Mouse (Mus musculus): ENCODE measurements at regions not wholly inside any gene's neighbourhood (a gene's known extent, or its start where the extent isn't known, plus 50 kb on each side); places are given as distances from the start of the nearest gene placed in this dataset.

DNA sequence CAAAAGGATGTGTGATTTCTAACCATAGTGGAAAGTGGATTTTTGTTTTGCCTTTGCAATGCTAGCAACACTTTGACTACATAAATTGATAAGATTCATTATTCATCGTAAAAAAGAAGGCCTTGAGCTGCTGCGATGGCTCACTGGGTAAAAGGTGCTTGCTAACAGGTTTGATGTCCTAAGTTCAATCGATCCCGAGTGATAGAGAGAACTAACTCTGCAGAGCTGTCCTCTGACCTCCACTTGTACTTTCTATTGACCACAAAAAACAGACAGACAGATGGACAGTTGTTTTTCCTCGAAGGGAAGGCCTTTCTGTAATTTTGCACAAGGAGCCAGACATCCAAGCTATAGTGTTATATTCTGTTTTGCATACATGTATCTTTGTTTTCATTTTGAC lies 63.7 kb upstream of the Picalm start:
- no peak for TF ChIP-seq NELFE (IDR thresholded peaks at IDR 0.05; ENCODE audit: low read depth, low read length)
- no peak for TF ChIP-seq RAD21 (IDR thresholded peaks at IDR 0.05; ENCODE audit: low read depth, low read length)
- no peak for TF ChIP-seq E2F4 (IDR thresholded peaks at IDR 0.05; ENCODE audit: borderline replicate concordance, low read depth, low read length)
- TF ChIP-seq ELF1 (IDR thresholded peaks at IDR 0.05; ENCODE audit: low read depth, low read length), result no peak
- no peak for TF ChIP-seq SMC3 (IDR thresholded peaks at IDR 0.05; ENCODE audit: low read depth, low read length)
- TF ChIP-seq RCOR1 (IDR thresholded peaks at IDR 0.05; ENCODE audit: low read depth, low read length), result no peak
- no peak for TF ChIP-seq MEF2A (IDR thresholded peaks at IDR 0.05; ENCODE audit: extremely low read depth, insufficient replicate concordance, low read depth, low read length, poor library complexity, severe bottlenecking)
- Histone ChIP-seq H3K9ac (ENCODE audit: control insufficient read depth, low read depth, low read length, poor library complexity, severe bottlenecking) (no peak overlapping the region), H3K27ac (ENCODE audit: control insufficient read depth, low read depth, low read length) (no peak overlapping the region), H3K36me3 (ENCODE audit: control insufficient read depth in 1 of 2, insufficient read depth in 2 of 2, low read length in 2 of 2) (peaks cover 0 to 40% of the 10 kb centered on the region in 2 experiments; a peak in 2 of 4 replicates), H3K79me2 (ENCODE audit: control insufficient read depth, insufficient read depth, low read length, poor library complexity) (no peaks in the 10 kb centered on the region), H3K9me3 (replicated peaks; ENCODE audit: insufficient read depth, low read length) (no peaks in the 10 kb centered on the region), H3K27me3 (ENCODE audit: control insufficient read depth in 1 of 2, insufficient read depth in 2 of 2, low read length in 2 of 2) (no peaks in the 10 kb centered on the region), H3K4me3 (ENCODE audit: control insufficient read depth in 1 of 2, insufficient read depth in 1 of 2, low read depth in 2 of 2, low read length in 2 of 2) (no peak overlapping the region), H3K4me1 (ENCODE audit: control insufficient read depth in 1 of 2, insufficient read depth in 2 of 2, low read length in 2 of 2) (peaks cover 24 to 44% of the 10 kb centered on the region in 2 experiments)
- no peak for DNase-seq (ENCODE audit: low read depth, low spot score)

DNA sequence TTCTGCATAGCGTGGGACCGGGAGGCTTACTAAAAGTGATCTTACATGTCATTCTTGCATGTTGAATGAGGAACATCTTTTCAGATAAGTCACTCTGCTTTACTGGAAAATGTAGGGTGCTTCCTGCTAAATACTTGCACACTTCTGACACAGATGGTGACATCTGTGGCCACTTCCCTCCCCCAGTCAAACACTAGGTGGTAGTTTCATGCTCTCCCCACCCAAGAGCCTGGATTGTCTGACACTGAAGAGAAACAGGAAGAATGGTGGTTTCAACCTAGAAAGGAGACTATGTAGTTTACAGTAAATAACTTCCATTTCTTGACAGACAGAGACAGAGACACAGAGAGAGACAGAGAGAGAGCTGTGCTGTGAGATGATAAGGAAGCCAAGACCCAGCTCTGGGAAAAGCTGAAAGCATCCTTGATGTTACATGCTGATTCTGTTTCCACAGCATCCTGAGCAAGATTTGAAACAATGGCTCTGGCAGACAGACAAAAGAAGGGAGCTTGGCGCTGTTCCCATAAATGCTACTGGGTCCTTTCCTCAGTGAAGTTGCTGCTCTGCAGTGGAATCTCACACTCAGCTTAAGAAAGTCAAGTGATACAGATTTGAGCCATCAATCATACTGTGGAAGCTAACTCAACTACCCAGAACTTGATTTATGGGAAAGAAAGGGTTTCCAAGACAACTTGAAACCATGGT lies 61.9 kb upstream of the Picalm start:
- no peak overlapping the region for H3K4me3 ChIP-seq (ENCODE audit: control insufficient read depth in 1 of 2, insufficient read depth in 1 of 2, low read depth in 2 of 2, low read length in 2 of 2)
- H3K9ac ChIP-seq (ENCODE audit: control insufficient read depth, low read depth, low read length, poor library complexity, severe bottlenecking), result no peak overlapping the region
- H3K79me2 ChIP-seq (ENCODE audit: control insufficient read depth, insufficient read depth, low read length, poor library complexity), result no peaks in the 10 kb centered on the region
- DNase-seq (ENCODE audit: low read depth, low spot score), result peak; percentile 70
- H3K9me3 ChIP-seq (replicated peaks; ENCODE audit: insufficient read depth, low read length), result no peaks in the 10 kb centered on the region
- peaks cover 0 to 24% of the 10 kb centered on the region in 2 experiments; a peak in 2 of 4 replicates for H3K36me3 ChIP-seq (ENCODE audit: control insufficient read depth in 1 of 2, insufficient read depth in 2 of 2, low read length in 2 of 2)
- peaks cover 20 to 28% of the 10 kb centered on the region in 2 experiments for H3K4me1 ChIP-seq (ENCODE audit: control insufficient read depth in 1 of 2, insufficient read depth in 2 of 2, low read length in 2 of 2)
- H3K27ac ChIP-seq (ENCODE audit: control insufficient read depth, low read depth, low read length), result no peak overlapping the region; the same call in 1 of the 2 replicates
- no peaks in the 10 kb centered on the region for H3K27me3 ChIP-seq (ENCODE audit: control insufficient read depth in 1 of 2, insufficient read depth in 2 of 2, low read length in 2 of 2)
- TF ChIP-seq MAFK (IDR thresholded peaks at IDR 0.05; ENCODE audit: borderline replicate concordance, low read depth, low read length) (no peak), NRF1 (IDR thresholded peaks at IDR 0.05; ENCODE audit: insufficient read depth, low read depth, low read length, poor library complexity, severe bottlenecking) (no peak), ZNF384 (IDR thresholded peaks at IDR 0.05; ENCODE audit: low read depth, low read length) (no peak), POLR2AphosphoS2 (IDR thresholded peaks at IDR 0.05; ENCODE audit: low read length) (no peak), ZC3H11A (IDR thresholded peaks at IDR 0.05; ENCODE audit: low read depth, low read length) (no peak), TBP (IDR thresholded peaks at IDR 0.05; ENCODE audit: low read depth, low read length) (no peak), CHD1 (IDR thresholded peaks at IDR 0.05; ENCODE audit: low read depth, low read length) (no peak), SIN3A (IDR thresholded peaks at IDR 0.05; ENCODE audit: low read length) (no peak; the same call in 1 of the 2 replicates), EP300 (IDR thresholded peaks at IDR 0.05; ENCODE audit: low read depth in 1 of 2, low read length in 2 of 2) (peak; percentile 7 to 21; a peak in 1 of 4 replicates), NELFE (IDR thresholded peaks at IDR 0.05; ENCODE audit: low read depth, low read length) (no peak), SMC3 (IDR thresholded peaks at IDR 0.05; ENCODE audit: low read depth, low read length) (no peak), MYC (IDR thresholded peaks at IDR 0.05; ENCODE audit: low read depth, low read length) (no peak), UBTF (IDR thresholded peaks at IDR 0.05; ENCODE audit: borderline replicate concordance, insufficient read depth, low read depth, low read length) (no peak), ELF1 (IDR thresholded peaks at IDR 0.05; ENCODE audit: low read depth, low read length) (0 out of 2 replicates have a peak, but pooled peaks have one; percentile 19), TAL1 (IDR thresholded peaks at IDR 0.05; ENCODE audit: low read length) (no peak), CHD2 (IDR thresholded peaks at IDR 0.05; ENCODE audit: low read length) (no peak), MEF2A (IDR thresholded peaks at IDR 0.05; ENCODE audit: extremely low read depth, insufficient replicate concordance, low read depth, low read length, poor library complexity, severe bottlenecking) (no peak), ETS1 (IDR thresholded peaks at IDR 0.05; ENCODE audit: low read depth, low read length) (peak; percentile 25; the same call in 1 of the 2 replicates), GATA1 (IDR thresholded peaks at IDR 0.05; ENCODE audit: low read depth, low read length) (no peak), KAT2A (conservative IDR thresholded peaks at IDR 0.05; ENCODE audit: low read depth, low read length) (no peak), TCF12 (IDR thresholded peaks at IDR 0.05; ENCODE audit: low read depth, low read length) (no peak), JUND (IDR thresholded peaks at IDR 0.05; ENCODE audit: low read depth, low read length) (no peak), CTCF (IDR thresholded peaks at IDR 0.05 in 2 of 3, conservative IDR thresholded peaks at IDR 0.05 in 1 of 3; ENCODE audit: control insufficient read depth in 1 of 3, insufficient read depth in 1 of 3, low read depth in 2 of 3, low read length in 3 of 3, poor library complexity in 1 of 3, severe bottlenecking in 1 of 3) (no peak), RCOR1 (IDR thresholded peaks at IDR 0.05; ENCODE audit: low read depth, low read length) (0 out of 2 replicates have a peak, but pooled peaks have one; percentile 15), BHLHE40 (IDR thresholded peaks at IDR 0.05; ENCODE audit: borderline replicate concordance, low read depth, low read length) (no peak), USF2 (IDR thresholded peaks at IDR 0.05; ENCODE audit: borderline replicate concordance in 1 of 2, insufficient read depth in 1 of 2, low read depth in 1 of 2, low read length in 2 of 2) (no peak), HCFC1 (IDR thresholded peaks at IDR 0.05; ENCODE audit: low read depth, low read length) (no peak)

Data from MEL (cell line).